Mouse (Mus musculus): Measurements from ENCODE around the gene Mbd6. TPM values are rescaled to one million over a fixed set of nuclear protein-coding genes. Genes with fewer than 3 reads are reported as not detected.

Mbd6 gene
- polyA plus RNA-seq (2012; ENCODE audit: low replicate concordance): 482 and 702 TPM in 2 replicates

GRCm38 (mm10) chr10:127288800-127289572 lies at the start of gene Mbd6:
Gene Mbd6 (minus strand): TSS chr10:127289018.

GRCm38 (mm10) chr10:127321621-127322020 lies 32.8 kb upstream of the Mbd6 start, which contains the start of gene Arhgap9:
Gene Arhgap9 (plus strand): TSS chr10:127321964.

GRCm38 (mm10) chr10:127311476-127312355 lies 22.9 kb upstream of the Mbd6 start, which contains the start of gene Mars:
Gene Mars (minus strand): TSS chr10:127311786.

GRCm38 (mm10) chr10:127266112-127267091 lies 22.4 kb downstream of the Mbd6 start, which contains the start of gene Dctn2:
Gene Dctn2 (plus strand): TSS chr10:127266368.

GRCm38 (mm10) chr10:127262548-127263398 lies 26.0 kb downstream of the Mbd6 start, which contains the start of gene Kif5a:
Gene Kif5a (minus strand): TSS chr10:127263348.

Other genes with a start within 250 kb of the Mbd6 start
- 10.1 and 35.2 TPM in 2 replicates for gene Mettl1, start 247.6 kb downstream of the Mbd6 start, polyA plus RNA-seq (2012; ENCODE audit: low replicate concordance)
- 0.23 and 0.30 TPM in 2 replicates for gene Eef1akmt3, start 247.5 kb downstream of the Mbd6 start, polyA plus RNA-seq (2012; ENCODE audit: low replicate concordance)
- gene Cyp27b1, start 240.8 kb downstream of the Mbd6 start, polyA plus RNA-seq (2012; ENCODE audit: low replicate concordance): not detected in 2 replicates
- 1.2 and 3.2 TPM in 2 replicates for gene March9, start 228.8 kb downstream of the Mbd6 start, polyA plus RNA-seq (2012; ENCODE audit: low replicate concordance)
- 1,058 and 1,859 TPM in 2 replicates for gene Cdk4, start 225.5 kb downstream of the Mbd6 start, polyA plus RNA-seq (2012; ENCODE audit: low replicate concordance)
- gene Tspan31, start 218.8 kb downstream of the Mbd6 start, polyA plus RNA-seq (2012; ENCODE audit: low replicate concordance): 19.4 and 24.4 TPM in 2 replicates
- 26.3 and 51.9 TPM in 2 replicates for gene Agap2, start 213.7 kb downstream of the Mbd6 start, polyA plus RNA-seq (2012; ENCODE audit: low replicate concordance)
- gene Os9, start 167.9 kb downstream of the Mbd6 start, polyA plus RNA-seq (2012; ENCODE audit: low replicate concordance): 127 and 168 TPM in 2 replicates
- 119 and 242 TPM in 2 replicates for gene B4galnt1, start 123.8 kb downstream of the Mbd6 start, polyA plus RNA-seq (2012; ENCODE audit: low replicate concordance)
- gene Slc26a10, start 108.4 kb downstream of the Mbd6 start, polyA plus RNA-seq (2012; ENCODE audit: low replicate concordance): 0.11 and 0.35 TPM in 2 replicates
- 26.0 and 48.2 TPM in 2 replicates for gene Arhgef25, start 98.9 kb downstream of the Mbd6 start, polyA plus RNA-seq (2012; ENCODE audit: low replicate concordance)
- 180 and 400 TPM in 2 replicates for gene Dtx3, start 93.3 kb downstream of the Mbd6 start, polyA plus RNA-seq (2012; ENCODE audit: low replicate concordance)
- gene Pip4k2c, start 77.4 kb downstream of the Mbd6 start, polyA plus RNA-seq (2012; ENCODE audit: low replicate concordance): 42.0 and 97.1 TPM in 2 replicates
- gene Kif5a, start 25.7 kb downstream of the Mbd6 start, polyA plus RNA-seq (2012; ENCODE audit: low replicate concordance): 0.28 and 0.67 TPM in 2 replicates
- gene Dctn2, start 22.6 kb downstream of the Mbd6 start, polyA plus RNA-seq (2012; ENCODE audit: low replicate concordance): 141 and 189 TPM in 2 replicates
- 21.6 and 105 TPM in 2 replicates for gene Mars, start 22.8 kb upstream of the Mbd6 start, polyA plus RNA-seq (2012; ENCODE audit: low replicate concordance)
- 11.2 and 19.8 TPM in 2 replicates for gene Arhgap9, start 32.9 kb upstream of the Mbd6 start, polyA plus RNA-seq (2012; ENCODE audit: low replicate concordance)
- gene Gli1, start 53.0 kb upstream of the Mbd6 start, polyA plus RNA-seq (2012; ENCODE audit: low replicate concordance): not detected in 2 replicates
- not detected in 2 replicates for gene Inhbe, start 65.4 kb upstream of the Mbd6 start, polyA plus RNA-seq (2012; ENCODE audit: low replicate concordance)
- not detected in 2 replicates for gene Inhbc, start 81.4 kb upstream of the Mbd6 start, polyA plus RNA-seq (2012; ENCODE audit: low replicate concordance)
- 89.6 and 133 TPM in 2 replicates for gene R3hdm2, start 91.3 kb upstream of the Mbd6 start, polyA plus RNA-seq (2012; ENCODE audit: low replicate concordance)
- gene Stac3, start 212.7 kb upstream of the Mbd6 start, polyA plus RNA-seq (2012; ENCODE audit: low replicate concordance): 0.28 and 0.34 TPM in 2 replicates
- gene Ndufa4l2, start 225.9 kb upstream of the Mbd6 start, polyA plus RNA-seq (2012; ENCODE audit: low replicate concordance): 3.2 and 4.0 TPM in 2 replicates
- gene Shmt2, start 233.4 kb upstream of the Mbd6 start, polyA plus RNA-seq (2012; ENCODE audit: low replicate concordance): 339 and 390 TPM in 2 replicates
- gene Nxph4, start 245.5 kb upstream of the Mbd6 start, polyA plus RNA-seq (2012; ENCODE audit: low replicate concordance): not detected in 2 replicates